Mouse (Mus musculus) embryo, embryonic 10.5 days (tissue): ENCODE data around the gene Yy2.

Experiments used
- DNase-seq: peaks from one replicate; pipeline ENCODE4 v3.0.0-alpha.2; 2015; ENCODE audit warnings: low spot score

The Yy2 gene

GRCm38 (mm10) chrX:157568840-157569239, at the start of gene Yy2:
TSS of gene Yy2 (minus strand) at chrX:157568985.
- no peak for DNase-seq

- DNase-seq: peak; percentile 9
Measured at GRCm38 (mm10) chrX:157612894-157613293, 44.1 kb upstream of the Yy2 start.

GRCm38 (mm10) chrX:157601450-157601849, 32.7 kb upstream of the Yy2 start:
- peak; percentile 70 for DNase-seq

- peak; percentile 74 for DNase-seq
Measured at GRCm38 (mm10) chrX:157598186-157598996, 29.6 kb upstream of the Yy2 start, which contains the start of gene Mbtps2. TSS of gene Mbtps2 (minus strand) at chrX:157598715.

GRCm38 (mm10) chrX:157597585-157598185, 28.9 kb upstream of the Yy2 start:
- DNase-seq: peak; percentile 62

- DNase-seq: no peak
Measured at GRCm38 (mm10) chrX:157596802-157597201, 28.0 kb upstream of the Yy2 start.

- no peak for DNase-seq
Measured at GRCm38 (mm10) chrX:157595927-157596326, 27.1 kb upstream of the Yy2 start.

GRCm38 (mm10) chrX:157594606-157595005, 25.8 kb upstream of the Yy2 start:
- DNase-seq: no peak

GRCm38 (mm10) chrX:157587001-157587400, 18.2 kb upstream of the Yy2 start:
- DNase-seq: no peak

- no peak for DNase-seq
Measured at GRCm38 (mm10) chrX:157586397-157586796, 17.6 kb upstream of the Yy2 start.

GRCm38 (mm10) chrX:157579108-157579614, 10.4 kb upstream of the Yy2 start:
- no peak for DNase-seq

- no peak for DNase-seq
Measured at GRCm38 (mm10) chrX:157574683-157575082, 5.9 kb upstream of the Yy2 start.

GRCm38 (mm10) chrX:157563794-157564193, 5.0 kb downstream of the Yy2 start:
- DNase-seq: no peak

- peak; percentile 66 for DNase-seq
Measured at GRCm38 (mm10) chrX:157547082-157547481, 21.7 kb downstream of the Yy2 start.
